Mouse (Mus musculus) embryo, embryonic 11.5 days (tissue): ENCODE measurements around the gene Retreg1.

Experiments used
- DNase-seq: peaks from one replicate; pipeline ENCODE4 v3.0.0-alpha.2; 2012; ENCODE audit warnings: low read depth, low spot score

Gene Retreg1

GRCm38 (mm10) chr15:25918641-25919040 lies 75.7 kb downstream of the Retreg1 start:
- DNase-seq, result no peak

GRCm38 (mm10) chr15:25919995-25920394 lies 77.0 kb downstream of the Retreg1 start:
- no peak for DNase-seq

GRCm38 (mm10) chr15:25920886-25921285 lies 77.9 kb downstream of the Retreg1 start:
- no peak for DNase-seq

- no peak for DNase-seq
Observed at GRCm38 (mm10) chr15:25922007-25922406, 79.0 kb downstream of the Retreg1 start.

- no peak for DNase-seq
Observed at GRCm38 (mm10) chr15:25923916-25924315, 80.9 kb downstream of the Retreg1 start.

- no peak for DNase-seq
Observed at GRCm38 (mm10) chr15:25926171-25926570, 83.2 kb downstream of the Retreg1 start.

GRCm38 (mm10) chr15:25927106-25927505 lies 84.1 kb downstream of the Retreg1 start:
- no peak for DNase-seq

- no peak for DNase-seq
Observed at GRCm38 (mm10) chr15:25928001-25928400, 85.0 kb downstream of the Retreg1 start.

GRCm38 (mm10) chr15:25928831-25929230 lies 85.9 kb downstream of the Retreg1 start:
- DNase-seq, result no peak

GRCm38 (mm10) chr15:25929518-25929917 lies 86.5 kb downstream of the Retreg1 start:
- DNase-seq, result no peak

GRCm38 (mm10) chr15:25929936-25930335 lies 87.0 kb downstream of the Retreg1 start:
- no peak for DNase-seq

GRCm38 (mm10) chr15:25930657-25931056 lies 87.7 kb downstream of the Retreg1 start:
- DNase-seq, result no peak

GRCm38 (mm10) chr15:25932497-25932896 lies 89.5 kb downstream of the Retreg1 start:
- no peak for DNase-seq

GRCm38 (mm10) chr15:25932937-25933684 lies 90.1 kb downstream of the Retreg1 start:
- DNase-seq, result no peak

- no peak for DNase-seq
Observed at GRCm38 (mm10) chr15:25933685-25934108, 90.7 kb downstream of the Retreg1 start.

- no peak for DNase-seq
Observed at GRCm38 (mm10) chr15:25934411-25934810, 91.4 kb downstream of the Retreg1 start.

- DNase-seq, result no peak
Observed at GRCm38 (mm10) chr15:25938496-25938895, 95.5 kb downstream of the Retreg1 start.

- no peak for DNase-seq
Observed at GRCm38 (mm10) chr15:25940397-25941377, 97.7 kb downstream of the Retreg1 start.

GRCm38 (mm10) chr15:25941514-25941913 lies 98.5 kb downstream of the Retreg1 start:
- DNase-seq, result no peak

GRCm38 (mm10) chr15:25942415-25942814 lies 99.4 kb downstream of the Retreg1 start:
- DNase-seq, result no peak

- DNase-seq, result no peak
Observed at GRCm38 (mm10) chr15:25943386-25944137, 100.6 kb downstream of the Retreg1 start.

- no peak for DNase-seq
Observed at GRCm38 (mm10) chr15:25945224-25945623, 102.2 kb downstream of the Retreg1 start.
